Mouse (Mus musculus) limb, embryonic 15.5 days (tissue): Measurements from ENCODE around the gene Kcnj2. TPM values are rescaled to one million over a fixed set of nuclear protein-coding genes. Genes with fewer than 3 reads are reported as not detected.
A peak's percentile ranks its signal among the peaks of the same experiment; 100 is the strongest.

ENCODE experiments used
- ATAC-seq: fragments of 200-750 bp; cut with Nextera tagmentation; 2 replicates; pipeline ENCODE4 v1.8.0; 2017; ENCODE audit warnings: low read depth, moderate TSS enrichment; ENCODE audit not compliant: insufficient number of reproducible peaks, low FRiP score, low TSS enrichment
- H3K27ac ChIP-seq: fragments of 300-500 bp; sonication (generic); 2 replicates; pipeline ENCODE4 v1.5.1; 2015; ENCODE audit warnings: moderate library complexity, mild to moderate bottlenecking, inconsistent platforms
- H3K27me3 ChIP-seq: fragments of 300-500 bp; sonication (generic); 2 replicates; pipeline ENCODE4 v1.6.1; 2015; ENCODE audit warnings: inconsistent platforms
- H3K36me3 ChIP-seq: fragments of 300-500 bp; sonication (generic); 2 replicates; pipeline ENCODE4 v1.6.1; 2015; ENCODE audit warnings: inconsistent platforms
- H3K4me1 ChIP-seq: fragments of 300-500 bp; sonication (generic); 2 replicates; pipeline ENCODE4 v1.6.1; 2015; ENCODE audit warnings: inconsistent platforms
- H3K4me2 ChIP-seq: fragments of 300-500 bp; sonication (generic); 2 replicates; pipeline ENCODE4 v1.6.1; 2015; ENCODE audit warnings: mild to moderate bottlenecking, inconsistent platforms
- H3K4me3 ChIP-seq: fragments of 300-500 bp; sonication (generic); 2 replicates; pipeline ENCODE4 v1.5.1; 2015; ENCODE audit warnings: mild to moderate bottlenecking, inconsistent platforms
- H3K9ac ChIP-seq: fragments of 300-500 bp; sonication (generic); 2 replicates; pipeline ENCODE4 v1.6.1; 2015; ENCODE audit warnings: inconsistent platforms
- H3K9me3 ChIP-seq: fragments of 300-500 bp; sonication (generic); 2 replicates; pipeline ENCODE4 v1.6.1; 2016; ENCODE audit warnings: inconsistent platforms
- WGBS: fragments of 180-500 bp; shearing (Covaris S2); methylation state at CpG from one replicate; pipeline ENCODE4 v1.1.7; 2015; 5-methylcytosine and 5-hydroxymethylcytosine counted together
- polyA plus RNA-seq: library from polyadenylated mRNA; unstranded; fragments of >200 nt; fragmentation: Nextera tagmentation; extraction: Ambion mirVana; gene quantifications from 2 replicates; pipeline ENCODE4 v1.2.1, GENCODE M21; 2015

Kcnj2 gene
- polyA plus RNA-seq, 1 experiment from 2014 or later = 2.0 TPM

DNA sequence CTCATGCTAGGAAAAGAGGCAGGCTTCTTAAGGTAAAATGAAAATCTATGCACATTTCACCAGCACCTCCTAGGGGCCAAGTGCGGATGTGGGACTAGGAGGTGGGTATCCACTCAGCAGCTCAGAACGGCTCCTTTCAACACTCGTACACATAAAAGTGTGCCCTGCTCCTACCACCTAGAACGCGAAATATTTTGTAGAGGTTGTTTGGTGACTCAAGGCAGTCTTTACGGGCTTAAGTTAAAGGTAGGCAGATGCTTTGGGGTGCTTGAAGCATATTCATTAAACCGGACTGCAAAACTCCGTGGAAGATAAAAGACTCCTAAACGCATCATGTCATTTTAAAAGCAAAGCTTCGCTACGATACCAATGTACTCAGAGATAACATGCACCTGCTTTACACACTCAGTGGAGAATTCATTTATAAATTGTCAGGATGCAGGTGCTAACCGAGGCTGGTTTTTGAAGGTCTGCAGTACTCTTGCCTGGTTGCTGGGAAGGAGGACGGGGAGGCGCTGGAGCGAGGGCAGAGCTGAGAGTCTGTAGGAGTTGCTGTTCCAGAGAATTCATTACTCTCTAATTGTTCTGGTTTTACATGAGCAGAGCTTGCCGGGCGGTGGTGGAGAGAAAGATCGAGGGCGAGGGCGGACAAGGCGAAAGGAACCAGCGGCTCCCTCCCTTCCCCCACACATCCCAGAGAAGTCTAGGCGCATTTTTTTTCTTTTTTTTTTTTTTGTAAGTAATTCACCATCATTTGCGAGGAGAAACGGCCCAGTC, 1.0 kb upstream of the Kcnj2 start:
- Histone ChIP-seq H3K36me3 (no peaks in the 10 kb centered on the region), H3K27ac (no peak overlapping the region), H3K4me1 (no peaks in the 10 kb centered on the region; the same call in 1 of the 2 replicates), H3K27me3 (peaks cover 4% of the 10 kb centered on the region; the same call in 1 of the 2 replicates), H3K4me2 (peak overlapping the region; percentile 86), H3K9me3 (no peaks in the 10 kb centered on the region), H3K4me3 (peak overlapping the region; percentile 67), H3K9ac (peak overlapping the region; percentile 31; the same call in 1 of the 2 replicates)
- WGBS = under 1% methylated on average over 24 of the region's 25 CpGs
- ATAC-seq = no peak

DNA sequence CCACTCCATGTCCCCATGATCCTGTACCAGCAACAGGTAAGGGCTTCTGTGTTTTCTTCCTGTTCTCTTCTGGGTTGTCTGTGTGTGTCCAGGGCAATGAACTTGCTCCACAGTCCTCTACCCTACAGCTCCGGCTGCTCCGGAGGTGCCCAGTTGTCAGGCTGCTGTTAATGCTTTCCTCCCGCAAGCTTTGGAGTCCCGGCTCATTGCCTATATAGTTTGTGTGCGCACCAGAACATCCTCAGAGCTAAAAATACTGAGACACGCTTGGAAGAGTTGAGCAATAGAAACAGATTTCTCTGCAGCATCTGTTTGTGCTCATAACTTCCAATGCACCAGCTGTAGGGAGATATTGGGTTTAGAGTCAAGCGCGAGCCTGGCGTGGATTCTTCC, 331 bp downstream of the Kcnj2 start:
- H3K9ac ChIP-seq = no peak overlapping the region
- peak overlapping the region; percentile 67 for H3K4me3 ChIP-seq
- H3K27me3 ChIP-seq = peaks cover 4% of the 10 kb centered on the region; the same call in 1 of the 2 replicates
- peak; percentile 49; the same call in 1 of the 2 replicates for ATAC-seq
- no peak overlapping the region for H3K27ac ChIP-seq
- H3K36me3 ChIP-seq = no peaks in the 10 kb centered on the region
- no peaks in the 10 kb centered on the region; the same call in 1 of the 2 replicates for H3K4me1 ChIP-seq
- no peaks in the 10 kb centered on the region for H3K9me3 ChIP-seq
- WGBS = 1% methylated on average over 9 of the region's 9 CpGs
- peak overlapping the region; percentile 86 for H3K4me2 ChIP-seq

DNA sequence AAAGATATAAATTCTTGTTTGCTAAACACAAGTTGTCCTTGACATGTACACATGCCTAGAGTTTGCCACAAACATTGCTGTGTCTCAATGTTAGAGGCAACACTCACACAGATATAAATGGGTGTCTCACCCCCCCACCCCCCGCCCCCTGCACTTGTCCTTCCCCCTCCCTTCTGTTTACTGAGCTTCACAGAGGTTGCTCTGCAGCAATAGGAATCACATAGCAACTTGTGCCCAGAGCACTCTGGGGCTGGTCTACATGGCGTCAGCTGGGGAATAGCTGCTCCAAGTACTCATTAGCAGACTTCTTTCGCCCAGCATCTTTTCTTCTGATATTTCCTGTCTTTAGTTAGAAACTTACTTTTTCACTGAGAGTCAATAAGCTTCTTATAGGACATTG, 1.8 kb downstream of the Kcnj2 start:
- 0 out of 2 replicates have a peak overlapping the region, but pooled peaks have one; percentile 19 for H3K4me2 ChIP-seq
- peaks cover 4% of the 10 kb centered on the region; the same call in 1 of the 2 replicates for H3K27me3 ChIP-seq
- H3K9ac ChIP-seq = no peak overlapping the region
- H3K4me1 ChIP-seq = no peaks in the 10 kb centered on the region; the same call in 1 of the 2 replicates
- peak overlapping the region; percentile 67; the same call in 1 of the 2 replicates for H3K4me3 ChIP-seq
- H3K9me3 ChIP-seq = no peaks in the 10 kb centered on the region
- H3K27ac ChIP-seq = no peak overlapping the region
- peaks cover 5% of the 10 kb centered on the region for H3K36me3 ChIP-seq
- no peak for ATAC-seq
- 62% methylated on average over 3 of the region's 3 CpGs for WGBS

DNA sequence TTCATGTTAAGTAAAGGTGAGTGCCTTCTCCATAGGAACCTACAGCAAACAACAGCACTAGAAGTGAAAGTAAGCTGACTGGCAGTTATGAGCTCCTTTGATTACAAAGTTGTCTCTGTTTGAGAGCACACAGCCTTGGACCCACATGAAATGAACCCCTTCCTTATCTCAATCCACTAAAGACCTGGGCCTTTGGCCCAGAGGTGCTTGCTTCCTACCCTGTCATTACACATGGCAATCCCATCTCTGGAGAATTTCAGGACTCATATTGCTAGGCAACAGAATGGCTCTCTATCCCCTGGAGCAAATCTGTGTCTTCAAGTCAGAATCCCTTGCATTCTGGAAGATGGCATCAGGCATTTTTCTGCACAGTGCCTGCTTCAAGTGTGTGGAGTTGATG, 4.5 kb downstream of the Kcnj2 start:
- peaks cover 5% of the 10 kb centered on the region for H3K36me3 ChIP-seq
- no peak for ATAC-seq
- no peaks in the 10 kb centered on the region for H3K9me3 ChIP-seq
- no peak overlapping the region for H3K4me2 ChIP-seq
- H3K4me3 ChIP-seq = no peak overlapping the region
- no peaks in the 10 kb centered on the region; the same call in 1 of the 2 replicates for H3K4me1 ChIP-seq
- H3K27ac ChIP-seq = no peak overlapping the region
- no peak overlapping the region for H3K9ac ChIP-seq
- H3K27me3 ChIP-seq = peaks cover 4% of the 10 kb centered on the region; the same call in 1 of the 2 replicates

DNA sequence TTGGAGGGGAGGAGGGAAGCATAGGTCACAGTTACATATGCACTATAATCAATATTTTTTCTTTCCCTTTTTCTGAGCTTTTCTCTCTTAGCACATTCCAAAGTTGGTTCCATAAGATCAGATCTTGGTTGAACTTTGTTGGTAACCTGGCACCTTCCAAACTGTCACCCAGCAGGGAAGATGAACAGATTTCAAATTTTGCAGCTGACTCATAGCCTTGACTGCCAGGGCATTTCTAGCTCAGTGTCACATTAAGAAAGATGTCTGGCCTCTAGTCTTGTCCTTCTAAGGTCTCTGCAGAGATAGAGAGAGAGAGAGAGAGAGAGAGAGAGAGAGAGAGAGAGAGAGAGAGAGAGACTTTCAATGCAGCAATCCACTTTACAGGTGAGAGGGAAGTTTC, 8.2 kb downstream of the Kcnj2 start:
- ATAC-seq = no peak
- H3K9ac ChIP-seq = no peak overlapping the region
- no peak overlapping the region for H3K4me2 ChIP-seq
- no peaks in the 10 kb centered on the region for H3K27me3 ChIP-seq
- H3K36me3 ChIP-seq = peaks cover 5% of the 10 kb centered on the region
- no peaks in the 10 kb centered on the region for H3K4me1 ChIP-seq
- H3K27ac ChIP-seq = no peak overlapping the region
- H3K9me3 ChIP-seq = no peaks in the 10 kb centered on the region
- H3K4me3 ChIP-seq = no peak overlapping the region

DNA sequence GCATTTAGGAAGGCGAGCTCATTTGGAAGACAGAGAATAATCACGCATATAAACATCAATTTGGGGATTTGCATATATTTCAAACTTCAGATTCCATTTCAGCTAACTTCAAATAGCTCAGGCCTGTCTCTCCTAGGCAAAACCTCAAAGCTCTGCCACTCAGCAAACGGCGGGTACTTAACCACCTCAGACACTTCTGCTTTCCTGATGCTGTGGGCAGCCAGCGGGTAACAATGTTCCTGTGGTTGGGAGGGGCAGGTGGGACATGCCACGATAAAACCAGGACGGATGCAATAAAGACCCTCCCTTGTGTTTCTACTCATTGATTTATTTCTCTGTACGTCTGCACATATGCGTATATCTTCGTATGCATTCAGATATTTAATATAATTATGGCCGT, 12.1 kb downstream of the Kcnj2 start:
- Histone ChIP-seq H3K4me1 (no peaks in the 10 kb centered on the region), H3K4me2 (no peak overlapping the region), H3K27me3 (no peaks in the 10 kb centered on the region), H3K4me3 (no peak overlapping the region), H3K9me3 (no peaks in the 10 kb centered on the region), H3K27ac (no peak overlapping the region), H3K9ac (no peak overlapping the region), H3K36me3 (no peaks in the 10 kb centered on the region)
- WGBS = 87% methylated on average over 11 of the region's 11 CpGs
- no peak for ATAC-seq

DNA sequence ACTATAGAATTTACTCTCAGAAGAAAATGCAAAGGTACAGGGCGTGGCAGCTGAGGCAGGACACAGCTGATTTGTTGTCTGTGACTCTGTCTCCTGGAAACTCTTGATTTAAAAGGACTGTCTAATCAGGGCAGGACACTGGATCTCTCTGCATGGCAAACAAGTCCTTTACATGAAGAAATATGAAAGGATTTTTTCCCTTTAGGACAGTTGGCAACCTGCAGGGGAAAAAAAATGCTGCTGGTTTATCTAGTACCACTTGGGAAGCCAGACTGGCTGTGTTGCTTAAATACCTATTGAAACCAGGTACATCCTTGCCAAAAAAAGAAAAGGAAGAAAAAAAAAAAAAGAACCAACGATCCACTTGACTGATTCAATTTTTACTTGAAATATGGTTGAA, 17.0 kb downstream of the Kcnj2 start:
- no peak for ATAC-seq
- no peak overlapping the region for H3K4me3 ChIP-seq
- 85% methylated on average over 2 of the region's 2 CpGs for WGBS
- H3K4me2 ChIP-seq = no peak overlapping the region
- no peak overlapping the region for H3K9ac ChIP-seq
- H3K9me3 ChIP-seq = no peaks in the 10 kb centered on the region
- no peaks in the 10 kb centered on the region for H3K27me3 ChIP-seq
- H3K27ac ChIP-seq = no peak overlapping the region
- H3K36me3 ChIP-seq = no peaks in the 10 kb centered on the region
- no peaks in the 10 kb centered on the region for H3K4me1 ChIP-seq

DNA sequence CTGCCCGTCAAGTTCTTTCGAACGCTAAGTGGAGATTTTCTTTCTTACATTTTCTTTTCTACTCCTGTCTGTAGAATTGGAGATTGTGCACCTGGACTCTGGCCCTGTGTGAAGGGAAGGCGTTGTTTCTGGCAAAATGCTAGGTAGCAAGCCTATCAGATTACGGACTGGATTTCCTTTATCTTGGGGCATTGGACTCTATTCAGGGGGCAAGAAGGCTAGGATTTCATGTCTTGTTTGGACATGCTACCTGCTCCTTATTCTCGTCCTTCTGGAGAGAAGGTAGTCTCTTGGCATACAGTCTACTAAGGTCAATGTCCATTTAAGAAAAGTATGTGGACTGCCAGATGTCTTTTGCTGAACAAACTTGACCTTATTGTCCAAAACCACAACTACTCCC, 21.0 kb downstream of the Kcnj2 start:
- ATAC-seq = no peak
- H3K27ac ChIP-seq = no peak overlapping the region

DNA sequence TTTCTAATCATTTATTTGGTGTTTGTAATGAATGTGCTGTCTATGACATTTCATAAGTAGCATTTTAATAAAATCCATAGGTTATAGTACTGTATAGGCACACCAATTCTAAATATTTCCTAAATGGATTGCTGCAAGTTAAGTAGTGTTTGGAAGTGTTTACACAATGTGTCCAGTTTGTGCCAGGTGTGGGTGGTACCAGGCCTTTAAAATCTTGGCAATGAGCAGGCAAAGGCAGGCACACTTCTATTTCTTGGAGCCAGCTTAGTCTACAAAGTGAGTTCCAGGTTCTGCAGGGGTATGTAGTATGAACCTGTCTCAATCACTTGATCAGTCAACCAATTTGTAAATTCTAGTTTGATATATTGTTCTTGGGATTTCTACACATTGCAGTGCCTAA, 22.3 kb downstream of the Kcnj2 start:
- Histone ChIP-seq H3K4me1 (peaks cover 4% of the 10 kb centered on the region), H3K9ac (no peak overlapping the region), H3K4me3 (no peak overlapping the region), H3K36me3 (no peaks in the 10 kb centered on the region), H3K4me2 (no peak overlapping the region), H3K9me3 (no peaks in the 10 kb centered on the region), H3K27me3 (no peaks in the 10 kb centered on the region), H3K27ac (no peak overlapping the region)
- no peak for ATAC-seq

More for the DNA sequence above, 21.0 kb downstream of the Kcnj2 start:
- no peaks in the 10 kb centered on the region for H3K9me3 ChIP-seq
- no peak overlapping the region for H3K4me3 ChIP-seq
- H3K4me2 ChIP-seq = no peak overlapping the region
- no peak overlapping the region for H3K9ac ChIP-seq
- H3K27me3 ChIP-seq = no peaks in the 10 kb centered on the region
- H3K36me3 ChIP-seq = no peaks in the 10 kb centered on the region
- WGBS = 70% methylated on average over 6 of the region's 6 CpGs
- H3K4me1 ChIP-seq = peaks cover 4% of the 10 kb centered on the region

DNA sequence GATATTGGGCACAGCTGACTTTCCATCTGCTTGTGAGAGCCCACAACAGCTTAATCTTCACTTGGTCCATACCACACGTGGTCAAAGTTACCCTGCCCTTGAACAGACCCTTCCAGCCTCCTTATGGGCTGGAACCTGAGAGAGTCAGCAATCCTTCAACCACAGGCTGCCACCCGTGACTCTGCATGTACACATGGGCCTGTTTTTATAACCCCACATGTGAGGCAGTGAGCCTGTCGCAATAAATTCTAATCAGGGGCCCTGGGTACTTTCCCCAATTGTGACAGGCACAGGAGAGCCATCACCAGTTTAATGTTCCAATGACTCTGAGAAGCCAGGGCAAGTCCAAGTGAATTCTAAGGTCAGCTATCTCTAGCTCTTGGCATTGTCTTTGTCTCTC, 22.8 kb downstream of the Kcnj2 start:
- H3K9me3 ChIP-seq = no peaks in the 10 kb centered on the region
- H3K4me2 ChIP-seq = no peak overlapping the region
- ATAC-seq = no peak
- H3K27ac ChIP-seq = no peak overlapping the region
- no peak overlapping the region for H3K9ac ChIP-seq
- WGBS = 21% methylated on average over 3 of the region's 3 CpGs
- no peak overlapping the region for H3K4me3 ChIP-seq
- H3K27me3 ChIP-seq = no peaks in the 10 kb centered on the region
- H3K36me3 ChIP-seq = no peaks in the 10 kb centered on the region
- H3K4me1 ChIP-seq = peaks cover 4% of the 10 kb centered on the region

DNA sequence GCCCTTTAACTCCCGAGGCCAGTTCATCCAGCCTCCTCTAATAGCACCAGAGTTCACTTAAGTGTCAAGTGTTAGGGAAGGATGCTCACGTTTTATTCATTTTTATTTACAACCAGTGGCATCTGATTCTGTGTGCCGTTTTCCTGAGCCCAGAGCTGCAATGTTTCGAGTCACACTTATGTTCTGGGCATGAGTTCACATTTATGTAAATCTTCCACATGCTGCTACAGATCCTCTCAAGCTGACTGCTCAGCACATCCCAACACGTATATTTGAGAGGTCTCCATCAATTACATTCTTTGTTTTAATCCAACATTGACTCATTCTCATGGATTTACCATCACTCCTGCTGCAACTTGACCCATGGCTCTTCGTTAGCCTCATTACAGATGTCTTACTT, 25.2 kb downstream of the Kcnj2 start:
- Histone ChIP-seq H3K4me1 (peaks cover 4% of the 10 kb centered on the region), H3K9me3 (no peaks in the 10 kb centered on the region), H3K4me3 (no peak overlapping the region), H3K36me3 (no peaks in the 10 kb centered on the region), H3K4me2 (no peak overlapping the region), H3K27me3 (no peaks in the 10 kb centered on the region), H3K27ac (no peak overlapping the region), H3K9ac (no peak overlapping the region)
- 62% methylated on average over 6 of the region's 6 CpGs for WGBS
- no peak for ATAC-seq

DNA sequence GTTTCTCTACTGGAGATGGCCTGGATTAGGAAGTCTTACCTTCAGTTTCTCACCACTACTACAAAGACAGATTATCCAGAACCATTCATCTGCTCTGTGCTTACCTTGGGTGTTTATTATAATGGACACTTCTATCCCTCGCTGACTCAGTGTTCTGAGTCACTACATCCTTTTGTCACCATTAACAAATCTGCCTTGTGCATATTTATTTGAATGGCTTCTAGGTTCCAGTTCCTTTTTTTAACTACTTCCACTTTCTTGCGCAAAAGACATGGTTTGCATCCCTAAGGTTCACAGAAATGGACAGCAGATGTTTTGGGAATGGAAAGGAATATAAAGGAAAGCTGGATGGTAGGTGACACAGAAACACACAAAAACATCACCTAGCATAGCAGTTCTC, 27.0 kb downstream of the Kcnj2 start:
- Histone ChIP-seq H3K9me3 (no peaks in the 10 kb centered on the region), H3K27me3 (no peaks in the 10 kb centered on the region), H3K4me3 (no peak overlapping the region), H3K4me2 (no peak overlapping the region), H3K27ac (no peak overlapping the region), H3K4me1 (peaks cover 4% of the 10 kb centered on the region), H3K9ac (no peak overlapping the region), H3K36me3 (no peaks in the 10 kb centered on the region)
- no peak for ATAC-seq
- 81% methylated on average over 2 of the region's 2 CpGs for WGBS
